Mouse (Mus musculus): ENCODE measurements around the gene Cfap300. TPM values are rescaled to one million over a fixed set of nuclear protein-coding genes. Genes with fewer than 3 reads are reported as not detected.

Cfap300 gene
- total RNA-seq, 2 experiments from 2014 or later = 0.40 to 0.51 TPM

DNA sequence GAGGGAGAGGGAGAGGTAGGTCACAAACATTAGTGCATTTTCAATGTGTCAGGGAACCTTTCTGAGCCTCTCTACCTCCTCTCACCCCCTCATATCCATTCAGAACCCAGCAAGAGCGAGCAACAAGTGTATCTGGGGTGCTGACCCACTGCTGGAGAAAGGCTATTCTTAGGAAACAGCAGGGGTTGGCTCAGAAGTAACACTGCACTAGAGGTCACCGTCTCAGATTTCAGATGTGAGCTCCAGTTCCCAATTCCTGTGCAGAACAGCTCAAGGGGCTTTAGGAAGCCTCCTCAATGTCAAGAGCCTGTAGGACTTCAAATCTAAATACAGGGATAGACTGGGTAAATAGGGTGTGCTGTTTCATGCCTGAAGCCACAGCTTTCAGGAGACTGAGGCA is 59.0 kb downstream of the Cfap300 start:
- DNase-seq = no peak

DNA sequence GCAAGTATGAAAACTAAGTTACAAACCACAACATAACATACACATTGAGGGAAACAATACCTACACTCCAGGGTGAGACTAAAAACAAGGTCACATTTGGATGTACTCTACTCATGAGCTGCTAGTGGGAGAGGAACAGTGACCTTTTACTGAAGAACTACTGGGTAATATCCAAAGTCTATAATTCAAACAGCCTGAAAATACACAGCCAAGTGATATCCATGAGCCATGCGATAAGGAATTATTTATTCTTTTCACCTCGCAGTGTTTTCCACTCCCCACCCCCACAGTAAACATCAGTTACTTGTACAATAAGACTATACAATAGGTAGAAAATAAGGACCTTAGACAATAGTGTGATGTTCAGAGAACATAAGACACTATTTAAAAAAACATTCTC is 62.5 kb downstream of the Cfap300 start:
- no peak for DNase-seq

DNA sequence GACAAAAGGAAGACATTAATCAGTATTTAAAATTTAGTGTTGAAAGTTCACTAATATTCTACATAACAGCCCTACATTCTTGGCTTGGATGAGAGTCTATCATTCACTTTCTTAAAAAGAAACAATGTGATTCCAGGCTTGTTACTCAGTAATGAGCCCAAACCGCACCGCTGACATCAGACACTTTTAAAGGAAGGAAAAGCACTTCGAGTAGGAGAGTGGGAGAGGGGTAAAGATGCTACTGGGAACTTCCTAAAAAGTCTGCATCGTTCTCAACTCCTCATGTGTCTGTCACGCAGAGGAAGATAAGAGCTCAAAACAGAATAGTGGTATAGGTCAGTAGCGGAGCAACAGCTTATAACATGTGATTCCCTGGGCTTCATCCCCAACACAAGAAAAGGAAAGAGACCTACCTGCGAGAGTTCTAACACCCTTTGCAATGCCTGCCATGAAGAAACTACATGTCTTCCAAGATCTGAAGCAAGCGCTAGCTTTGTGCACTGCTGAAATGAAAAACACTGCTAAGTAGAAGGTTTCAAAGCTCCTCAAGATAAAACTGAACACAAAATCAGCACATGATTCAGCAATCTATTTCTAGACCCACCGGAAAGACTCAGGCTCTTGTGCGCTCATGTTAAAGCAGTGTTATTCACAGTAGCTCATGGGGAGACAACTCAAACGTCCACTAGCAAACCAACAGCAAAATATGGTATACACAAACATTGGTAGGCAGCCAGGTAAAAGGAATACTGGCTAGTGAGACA is 63.3 kb downstream of the Cfap300 start:
- DNase-seq = no peak

DNA sequence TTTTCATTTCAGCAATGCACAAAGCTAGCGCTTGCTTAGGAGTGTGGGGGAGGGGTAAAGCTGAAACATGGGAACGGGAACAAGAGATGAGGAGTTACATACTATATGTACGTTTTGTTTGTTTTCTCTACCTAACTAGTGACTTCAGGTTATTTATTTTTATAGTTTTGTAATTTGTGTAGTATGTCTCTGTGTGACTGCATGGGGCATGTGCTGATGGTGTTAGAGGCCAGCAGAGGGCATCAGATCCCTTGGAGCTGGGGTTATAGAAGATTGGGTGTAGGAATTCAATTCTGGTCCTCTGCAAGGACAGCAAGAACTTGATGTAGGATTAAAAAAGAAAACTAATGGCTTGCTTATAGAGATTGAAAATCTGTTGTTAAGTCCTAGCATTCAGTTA is 64.1 kb downstream of the Cfap300 start:
- no peak for DNase-seq

DNA sequence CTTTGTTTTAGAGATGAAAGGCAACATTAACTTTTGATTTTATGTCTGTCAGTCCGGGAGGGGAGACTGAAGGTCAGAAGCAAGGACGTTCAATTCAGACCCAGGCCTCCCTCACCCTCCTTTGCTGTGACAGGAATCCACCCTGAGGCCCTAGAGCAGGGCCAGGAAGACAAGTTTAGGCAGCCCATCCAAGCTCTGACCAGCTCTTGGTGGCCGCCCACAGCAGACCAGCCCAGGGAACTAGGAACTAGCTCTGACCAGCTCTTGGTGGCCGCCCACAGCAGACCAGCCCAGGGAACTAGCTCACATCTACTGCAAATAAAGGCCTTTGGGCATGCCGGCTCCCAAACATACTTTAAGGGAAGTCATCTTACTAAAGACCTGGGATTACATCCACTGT is 65.0 kb downstream of the Cfap300 start:
- no peak for DNase-seq

DNA sequence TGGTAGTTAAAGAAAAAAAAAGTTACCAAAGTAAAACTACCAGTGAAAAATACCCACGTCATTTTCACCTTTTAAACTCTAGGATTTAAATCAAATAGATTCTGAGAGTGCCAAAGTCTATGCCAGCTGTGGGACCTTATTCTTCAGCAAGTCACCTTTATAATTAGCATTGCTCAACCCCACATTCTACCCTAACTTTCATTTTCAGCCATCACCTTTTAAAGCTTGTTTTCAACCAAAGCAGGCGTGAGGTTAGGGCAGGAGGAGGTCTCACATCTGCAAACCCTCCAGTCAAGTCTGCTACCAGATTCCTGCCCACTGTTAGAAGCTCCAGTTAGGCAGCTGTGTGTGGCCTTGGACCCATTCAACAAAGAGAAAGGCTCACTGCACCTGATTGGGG is 70.6 kb downstream of the Cfap300 start:
- DNase-seq = no peak

Other genes with a start within 250 kb of the Cfap300 start
- 10 to 100 TPM; 15.6 to 18.4 TPM for gene Birc2, start 205.8 kb downstream of the Cfap300 start, total RNA-seq (2021)
- 1 to 10 TPM; 6.5 to 6.6 TPM for gene Birc3, start 169.6 kb downstream of the Cfap300 start, total RNA-seq (2021)
- gene Yap1, start 38.2 kb downstream of the Cfap300 start, total RNA-seq (2021) = 10 to 100 TPM; 38.2 to 43.3 TPM
- under 1 TPM; 0.40 to 0.67 TPM for gene Cep126, start 91.5 kb upstream of the Cfap300 start, total RNA-seq (2021)